Comparison of ENCODE assay signal across 8 mouse cellular contexts in genomic region chr13:103334723-103335458, GRCm38 (mm10). TPM values are rescaled to one million over a fixed set of nuclear protein-coding genes. Genes with fewer than 3 reads are reported as not detected.
DNase-seq lines count a peak whose midpoint lies in the region; ATAC-seq and TF ChIP-seq lines count a peak whose summit lies in the region.

No protein-coding gene starts in this region.

- TF ChIP-seq EP300 in heart, adult 2 months (IDR thresholded peaks at IDR 0.05; ENCODE audit: insufficient read depth, low read depth, low read length) = no peak

- H3K9ac ChIP-seq in heart, adult 2 months (ENCODE audit: low read depth, low read length) = peak overlapping the region; percentile 93
- H3K9ac ChIP-seq in forebrain, embryonic 13.5 days = peak overlapping the region; percentile 68
- H3K9ac ChIP-seq in kidney, embryonic 16.5 days (replicated peaks; ENCODE audit: low read length) = peak overlapping the region; percentile 72
- peak overlapping the region; percentile 61 for H3K9ac ChIP-seq in neural tube, embryonic 12.5 days

- H3K9me3 ChIP-seq in forebrain, embryonic 13.5 days (replicated peaks) = no peaks in the 10 kb centered on the region
- H3K9me3 ChIP-seq in kidney, embryonic 16.5 days (ENCODE audit: low read length) = no peaks in the 10 kb centered on the region
- H3K9me3 ChIP-seq in neural tube, embryonic 12.5 days = no peaks in the 10 kb centered on the region

- H3K36me3 ChIP-seq in heart, adult 2 months (ENCODE audit: control insufficient read depth, insufficient read depth, low read length) = no peaks in the 10 kb centered on the region
- no peaks in the 10 kb centered on the region for H3K36me3 ChIP-seq in forebrain, embryonic 13.5 days (ENCODE audit: poor library complexity, severe bottlenecking)
- no peaks in the 10 kb centered on the region for H3K36me3 ChIP-seq in kidney, embryonic 16.5 days (ENCODE audit: insufficient read depth, low read length)
- no peaks in the 10 kb centered on the region for H3K36me3 ChIP-seq in neural tube, embryonic 12.5 days

- DNase-seq in heart, adult 2 months = no peak
- DNase-seq in heart, adult 9 months (ENCODE audit: low spot score in 2 of 2) = no peak
- peak; percentile 36 for DNase-seq in ZHBTc4 (ENCODE audit: low read depth, low spot score)
- no peak for DNase-seq in spleen, postnatal 14 days (ENCODE audit: low spot score in 2 of 2)

- H3K4me1 ChIP-seq in heart, adult 2 months (ENCODE audit: control insufficient read depth, insufficient read depth, low read length) = peaks cover 2% of the 10 kb centered on the region
- H3K4me1 ChIP-seq in forebrain, embryonic 13.5 days = peaks cover 18% of the 10 kb centered on the region
- H3K4me1 ChIP-seq in kidney, embryonic 16.5 days (ENCODE audit: insufficient read depth, low read length) = peaks cover 18% of the 10 kb centered on the region
- H3K4me1 ChIP-seq in neural tube, embryonic 12.5 days = peaks cover 27% of the 10 kb centered on the region; the same call in 1 of the 2 replicates

- H3K27ac ChIP-seq in heart, adult 2 months = peak overlapping the region; percentile 81
- H3K27ac ChIP-seq in forebrain, embryonic 13.5 days = no peak overlapping the region
- no peak overlapping the region for H3K27ac ChIP-seq in kidney, embryonic 16.5 days (ENCODE audit: low read length)
- no peak overlapping the region for H3K27ac ChIP-seq in neural tube, embryonic 12.5 days

- WGBS in heart, adult 2 months = 5% methylated on average over 32 of the region's 32 CpGs
- WGBS in forebrain, embryonic 13.5 days = under 1% methylated on average over 32 of the region's 32 CpGs
- 1% methylated on average over 32 of the region's 32 CpGs for WGBS in kidney, embryonic 16.5 days
- WGBS in neural tube, embryonic 12.5 days = under 1% methylated on average over 32 of the region's 32 CpGs

- H3K27me3 ChIP-seq in heart, adult 2 months (ENCODE audit: control insufficient read depth, insufficient read depth, low read length) = peaks cover 8% of the 10 kb centered on the region; the same call in 1 of the 2 replicates
- H3K27me3 ChIP-seq in forebrain, embryonic 13.5 days = peaks cover 46% of the 10 kb centered on the region
- peaks cover 47% of the 10 kb centered on the region for H3K27me3 ChIP-seq in kidney, embryonic 16.5 days (ENCODE audit: insufficient read depth, low read length)
- peaks cover 33% of the 10 kb centered on the region for H3K27me3 ChIP-seq in neural tube, embryonic 12.5 days (replicated peaks)

- peak overlapping the region; percentile 89 for H3K4me2 ChIP-seq in forebrain, embryonic 13.5 days
- peak overlapping the region; percentile 96 for H3K4me2 ChIP-seq in kidney, embryonic 16.5 days (replicated peaks; ENCODE audit: low read depth, low read length)
- peak overlapping the region; percentile 96 for H3K4me2 ChIP-seq in neural tube, embryonic 12.5 days (replicated peaks)

- intact Hi-C loops in heart, adult 2 months (cut with DNase I) = loop anchor here (5.0 kb wide), 3 partner anchors 63 to 307 kb away; no protein-coding TSS in a partner anchor

- peak overlapping the region; percentile 85 for H3K4me3 ChIP-seq in heart, adult 2 months
- peak overlapping the region; percentile 61 for H3K4me3 ChIP-seq in forebrain, embryonic 13.5 days
- H3K4me3 ChIP-seq in kidney, embryonic 16.5 days (ENCODE audit: low read length) = peak overlapping the region; percentile 77
- peak overlapping the region; percentile 67 for H3K4me3 ChIP-seq in neural tube, embryonic 12.5 days

- TF ChIP-seq CTCF in heart, adult 2 months (IDR thresholded peaks at IDR 0.05) = no peak

- peak; percentile 61 for ATAC-seq in forebrain, embryonic 13.5 days
- no peak for ATAC-seq in kidney, embryonic 16.5 days (ENCODE audit: low FRiP score, low TSS enrichment)
- ATAC-seq in neural tube, embryonic 12.5 days (ENCODE audit: low FRiP score, low read depth) = peak; percentile 30
- no peak for ATAC-seq in megakaryocyte progenitor cell, adult 5-6 weeks (replicated peaks; ENCODE audit: poor library complexity)

- no peaks in the 10 kb centered on the region for H3K79me2 ChIP-seq in heart, adult 2 months (replicated peaks; ENCODE audit: control insufficient read depth, insufficient read depth, low read length)

- TF ChIP-seq POLR2A in heart, adult 2 months (IDR thresholded peaks at IDR 0.05; ENCODE audit: insufficient read depth, low read depth, low read length) = no peak

RNA-seq across cellular contexts. Expression of gene Mast4, which starts 0.6 kb away (rescaled TPM):
- 10 to 100 TPM; 23.6 to 33.1 TPM for total RNA-seq in heart, adult 2 months (2021)
- 8.5 and 13.8 TPM in 2 replicates for polyA plus RNA-seq in heart, adult 2 months (2012; rRNA removed)
- polyA plus RNA-seq in forebrain, embryonic 13.5 days (2015; fragmentation: Nextera tagmentation; extraction: Ambion mirVana) = 15.2 and 15.5 TPM in 2 replicates
- 19.9 and 23.5 TPM in 2 replicates for polyA plus RNA-seq in kidney, embryonic 16.5 days (2015; fragmentation: Nextera tagmentation; extraction: Ambion mirVana)
- polyA plus RNA-seq in neural tube, embryonic 12.5 days (2016; fragmentation: Nextera tagmentation; extraction: Ambion mirVana) = 18.8 and 24.6 TPM in 2 replicates
- 5.5 and 7.7 TPM in 2 replicates for total RNA-seq in megakaryocyte progenitor cell, adult 5-6 weeks (2015)
- total RNA-seq in megakaryocyte progenitor cell, adult 5-6 weeks (2017) = 1.1 and 2.8 TPM in 2 replicates

Comparison
In these comparisons a context has a peak if more than half of its experiments do, and no peak if none do; other contexts are left out.
1. ATAC-seq: peak in forebrain, embryonic 13.5 days (single experiment) and neural tube, embryonic 12.5 days (single experiment); none in kidney, embryonic 16.5 days (single experiment) and megakaryocyte progenitor cell, adult 5-6 weeks (single experiment).
2. Peak in every context shown above with its lines, with median percentiles within 50 percentile points of each other: H3K4me3 ChIP-seq, H3K9ac ChIP-seq and H3K4me2 ChIP-seq.